Mouse (Mus musculus) intestine, postnatal 0 days (tissue): ENCODE measurements around the gene Arid3a. TPM values are rescaled to one million over a fixed set of nuclear protein-coding genes. Genes with fewer than 3 reads are reported as not detected.

Source experiments
- ATAC-seq: fragments of 200-750 bp; cut with Nextera tagmentation; 2 replicates; pipeline ENCODE4 v1.8.0; 2017; ENCODE audit warnings: mild to moderate bottlenecking, moderate TSS enrichment, moderate library complexity
- H3K27ac ChIP-seq: fragments of 300-500 bp; sonication (generic); 2 replicates; pipeline ENCODE4 v1.5.1; 2014; ENCODE audit warnings: mild to moderate bottlenecking, low read depth, low read length, moderate library complexity
- H3K27me3 ChIP-seq: fragments of 300-500 bp; sonication (generic); replicated peaks from 2 replicates; pipeline ENCODE4 v1.6.1; 2014; ENCODE audit warnings: low read length, mixed read lengths; ENCODE audit not compliant: control insufficient read depth, insufficient read depth
- H3K36me3 ChIP-seq: fragments of 300-500 bp; sonication (generic); 2 replicates; pipeline ENCODE4 v1.6.1; 2014; ENCODE audit warnings: mild to moderate bottlenecking, moderate library complexity; ENCODE audit not compliant: control insufficient read depth, insufficient read depth
- H3K4me1 ChIP-seq: fragments of 300-500 bp; sonication (generic); replicated peaks from 2 replicates; pipeline ENCODE4 v1.6.1; 2014; ENCODE audit warnings: antibody characterized with exemption, low read length, mixed read lengths; ENCODE audit not compliant: control insufficient read depth, insufficient read depth
- H3K4me2 ChIP-seq: fragments of 300-500 bp; sonication (generic); replicated peaks from 2 replicates; pipeline ENCODE4 v1.6.1; 2014; ENCODE audit warnings: low read depth, mild to moderate bottlenecking, moderate library complexity
- H3K4me3 ChIP-seq: fragments of 300-500 bp; sonication (generic); 2 replicates; pipeline ENCODE4 v1.5.1; 2014; ENCODE audit warnings: low read depth, low read length
- H3K9ac ChIP-seq: fragments of 300-500 bp; sonication (generic); 2 replicates; pipeline ENCODE4 v1.6.1; 2014; ENCODE audit warnings: mild to moderate bottlenecking, low read depth, low read length
- H3K9me3 ChIP-seq: fragments of 300-500 bp; sonication (generic); 2 replicates; pipeline ENCODE4 v1.6.1; 2016; ENCODE audit warnings: mixed run types; ENCODE audit not compliant: control insufficient read depth
- CTCF ChIP-seq: sonication (generic); IDR thresholded peaks from 2 replicates; pipeline ENCODE4 v1.5.1; 2016; ENCODE audit warnings: low read depth, mild to moderate bottlenecking, control low read depth, antibody characterized with exemption, moderate library complexity
- whole genome bisulfite sequencing: fragments of 180-500 bp; shearing (Covaris S2); extraction: QIAGEN DNeasy Blood & Tissue Kit; methylation state at CpG from one replicate; pipeline ENCODE4 v1.1.7; 2014; 5-methylcytosine and 5-hydroxymethylcytosine counted together
- polyA plus RNA-seq: library from polyadenylated mRNA; unstranded; fragments of >200 nt; fragmentation: Nextera tagmentation; extraction: Ambion mirVana; gene quantifications from 2 replicates; pipeline ENCODE4 v1.2.1, GENCODE M21; 2015

Arid3a gene
- polyA plus RNA-seq, 1 experiment from 2014 or later = 8.7 TPM

- no peaks in the 10 kb centered on the region for H3K9me3 ChIP-seq
- WGBS = 93% methylated on average over 9 of the region's 9 CpGs
- no peaks in the 10 kb centered on the region for H3K27me3 ChIP-seq
- ATAC-seq = no peak
- no peaks in the 10 kb centered on the region for H3K4me1 ChIP-seq
- no peak overlapping the region for H3K4me3 ChIP-seq
- no peak overlapping the region for H3K27ac ChIP-seq
- H3K9ac ChIP-seq = no peak overlapping the region
- H3K36me3 ChIP-seq = peaks cover 42% of the 10 kb centered on the region
- no peak for TF ChIP-seq CTCF
- no peak overlapping the region for H3K4me2 ChIP-seq
Measured at GRCm38 (mm10) chr10:79906712-79907111, 20.1 kb upstream of the Arid3a start.

GRCm38 (mm10) chr10:79907415-79907814 lies 19.4 kb upstream of the Arid3a start:
- Histone ChIP-seq H3K4me1 (no peaks in the 10 kb centered on the region), H3K9ac (no peak overlapping the region), H3K27ac (no peak overlapping the region), H3K27me3 (no peaks in the 10 kb centered on the region), H3K9me3 (no peaks in the 10 kb centered on the region), H3K4me2 (no peak overlapping the region), H3K4me3 (no peak overlapping the region), H3K36me3 (peaks cover 42% of the 10 kb centered on the region)
- ATAC-seq = no peak
- TF ChIP-seq CTCF = no peak
- WGBS = 89% methylated on average over 10 of the region's 10 CpGs

GRCm38 (mm10) chr10:79908167-79909091 lies 18.4 kb upstream of the Arid3a start, which contains the start of gene Med16:
Gene Med16, minus strand, starts transcription at chr10:79908923.
- H3K27me3 ChIP-seq = no peaks in the 10 kb centered on the region
- 1% methylated on average over 52 of the region's 52 CpGs for WGBS
- no peak for TF ChIP-seq CTCF
- no peaks in the 10 kb centered on the region for H3K9me3 ChIP-seq
- H3K4me1 ChIP-seq = no peaks in the 10 kb centered on the region
- H3K36me3 ChIP-seq = peaks cover 34% of the 10 kb centered on the region
- H3K27ac ChIP-seq = peak within 1 kb of the TSS; percentile 96
- ATAC-seq = peak; percentile 97
- peak within 1 kb of the TSS; percentile 82 for H3K4me3 ChIP-seq
- peak within 1 kb of the TSS; percentile 60 for H3K4me2 ChIP-seq
- H3K9ac ChIP-seq = peak within 1 kb of the TSS; percentile 89

GRCm38 (mm10) chr10:79909092-79909922 lies 17.5 kb upstream of the Arid3a start:
- no peak for TF ChIP-seq CTCF
- peak; percentile 16; the same call in 1 of the 2 replicates for ATAC-seq
- Histone ChIP-seq H3K9me3 (no peaks in the 10 kb centered on the region), H3K4me1 (no peaks in the 10 kb centered on the region), H3K36me3 (peaks cover 29% of the 10 kb centered on the region), H3K4me2 (peak overlapping the region; percentile 60), H3K9ac (peak overlapping the region; percentile 89), H3K27me3 (no peaks in the 10 kb centered on the region), H3K4me3 (peak overlapping the region; percentile 82), H3K27ac (peak overlapping the region; percentile 96)
- 25% methylated on average over 14 of the region's 14 CpGs for WGBS

- 100% methylated on average over 4 of the region's 4 CpGs for WGBS
- Histone ChIP-seq H3K27ac (peak within 1 kb of the TSS; percentile 71; the same call in 1 of the 2 replicates), H3K9ac (no peak within 1 kb of the TSS), H3K4me1 (no peaks in the 10 kb centered on the region), H3K4me2 (no peak within 1 kb of the TSS), H3K4me3 (no peak within 1 kb of the TSS), H3K27me3 (no peaks in the 10 kb centered on the region), H3K36me3 (peaks cover 21% of the 10 kb centered on the region), H3K9me3 (no peaks in the 10 kb centered on the region)
- no peak for ATAC-seq
- no peak for TF ChIP-seq CTCF
Measured at GRCm38 (mm10) chr10:79910556-79910955, 16.3 kb upstream of the Arid3a start, which contains the start of gene Gm26602. Gene Gm26602, plus strand, starts transcription at chr10:79910856.

GRCm38 (mm10) chr10:79912412-79912811 lies 14.4 kb upstream of the Arid3a start:
- Histone ChIP-seq H3K4me3 (no peak overlapping the region), H3K36me3 (peaks cover 7% of the 10 kb centered on the region), H3K9ac (no peak overlapping the region), H3K27ac (no peak overlapping the region), H3K4me1 (0 out of 2 replicates have a peak, but pooled peaks cover 7% of the 10 kb centered on the region), H3K9me3 (no peaks in the 10 kb centered on the region), H3K4me2 (no peak overlapping the region), H3K27me3 (no peaks in the 10 kb centered on the region)
- ATAC-seq = no peak
- no peak for TF ChIP-seq CTCF
- 75% methylated on average over 20 of the region's 20 CpGs for WGBS
